Mouse (Mus musculus) liver, embryonic 14.5 days (tissue): ENCODE data around the gene Nphp4. TPM values are rescaled to one million over a fixed set of nuclear protein-coding genes. Genes with fewer than 3 reads are reported as not detected.

ENCODE experiments used
- ATAC-seq: fragments of 200-750 bp; cut with Nextera tagmentation; 2 replicates; pipeline ENCODE4 v1.8.0; 2017; ENCODE audit warnings: moderate number of reproducible peaks, mild to moderate bottlenecking, moderate library complexity; ENCODE audit not compliant: insufficient read depth
- DNase-seq, 3 experiments: peaks; one replicate each; pipeline ENCODE4 v3.0.0-alpha.2; 2012 to 2013; ENCODE audit warnings: low read depth in 3 of 3, low spot score in 3 of 3
- H3K27ac ChIP-seq: fragments of 300-500 bp; sonication (generic); 2 replicates; pipeline ENCODE4 v1.5.1; 2014; ENCODE audit warnings: moderate library complexity, mild to moderate bottlenecking, control low read depth, inconsistent platforms
- H3K27me3 ChIP-seq: fragments of 300-500 bp; sonication (generic); 2 replicates; pipeline ENCODE4 v1.6.1; 2014; ENCODE audit warnings: mild to moderate bottlenecking, low read length, moderate library complexity; ENCODE audit not compliant: control insufficient read depth, insufficient read depth
- H3K36me3 ChIP-seq: fragments of 300-500 bp; sonication (generic); replicated peaks from 2 replicates; pipeline ENCODE4 v1.6.1; 2014; ENCODE audit warnings: low read depth; ENCODE audit not compliant: control insufficient read depth, insufficient read depth
- H3K4me1 ChIP-seq, 2 experiments: fragments of 200-500 bp in 1 of 2; fragments of 300-500 bp in 1 of 2; sonication (generic) in 1 of 2; replicated peaks; 2 replicates each; pipeline ENCODE4 v1.6.1; 2012 to 2014; ENCODE audit warnings: antibody characterized with exemption in 1 of 2, inconsistent platforms in 1 of 2, low read length in 1 of 2; ENCODE audit not compliant: control insufficient read depth in 2 of 2, insufficient read depth in 2 of 2
- H3K4me2 ChIP-seq: fragments of 300-500 bp; sonication (generic); 2 replicates; pipeline ENCODE4 v1.6.1; 2014; ENCODE audit warnings: low read depth, mild to moderate bottlenecking, control low read depth, moderate library complexity
- H3K4me3 ChIP-seq, 2 experiments: fragments of 200-500 bp in 1 of 2; fragments of 300-500 bp in 1 of 2; sonication (generic) in 1 of 2; 2 replicates each; pipeline ENCODE4 v1.5.1; 2012 to 2014; ENCODE audit warnings: low read depth in 2 of 2, low read length in 2 of 2, mild to moderate bottlenecking in 2 of 2, control low read depth in 1 of 2, inconsistent platforms in 1 of 2, moderate library complexity in 1 of 2; ENCODE audit not compliant: insufficient read depth in 1 of 2
- H3K9ac ChIP-seq: fragments of 300-500 bp; sonication (generic); replicated peaks from 2 replicates; pipeline ENCODE4 v1.6.1; 2014; ENCODE audit warnings: mild to moderate bottlenecking, control low read depth, moderate library complexity
- H3K9me3 ChIP-seq: fragments of 300-500 bp; sonication (generic); 2 replicates; pipeline ENCODE4 v1.6.1; 2016; ENCODE audit warnings: low read length, mixed read lengths; ENCODE audit not compliant: control insufficient read depth
- CTCF ChIP-seq: IDR thresholded peaks from 2 replicates; pipeline ENCODE4 v1.5.1; 2016; ENCODE audit warnings: antibody characterized with exemption, low read depth, control low read depth
- EP300 ChIP-seq: IDR thresholded peaks from 2 replicates; pipeline ENCODE4 v1.6.1; 2016; ENCODE audit warnings: antibody characterized with exemption, low read depth
- WGBS: fragments of 180-500 bp; shearing (Covaris S2); extraction: QIAGEN DNeasy Blood & Tissue Kit; methylation state at CpG from one replicate; pipeline ENCODE4 v1.1.7; 2014; ENCODE audit not compliant: insufficient replicate concordance; 5-methylcytosine and 5-hydroxymethylcytosine counted together
- polyA plus RNA-seq, 2 experiments: library from polyadenylated mRNA; depleted of rRNA in 1 of 2; stranded (reverse) in 1 of 2; unstranded in 1 of 2; fragments of >200 nt; fragmentation: Nextera tagmentation in 1 of 2; extraction: Ambion mirVana in 1 of 2; gene quantifications; 2 replicates each; pipeline versions ENCODE4 v1.2.1 to v1.2.3; 2012 to 2014

The Nphp4 gene
- polyA plus RNA-seq, 2 experiments = 0.11 TPM; not detected in 1

DNA sequence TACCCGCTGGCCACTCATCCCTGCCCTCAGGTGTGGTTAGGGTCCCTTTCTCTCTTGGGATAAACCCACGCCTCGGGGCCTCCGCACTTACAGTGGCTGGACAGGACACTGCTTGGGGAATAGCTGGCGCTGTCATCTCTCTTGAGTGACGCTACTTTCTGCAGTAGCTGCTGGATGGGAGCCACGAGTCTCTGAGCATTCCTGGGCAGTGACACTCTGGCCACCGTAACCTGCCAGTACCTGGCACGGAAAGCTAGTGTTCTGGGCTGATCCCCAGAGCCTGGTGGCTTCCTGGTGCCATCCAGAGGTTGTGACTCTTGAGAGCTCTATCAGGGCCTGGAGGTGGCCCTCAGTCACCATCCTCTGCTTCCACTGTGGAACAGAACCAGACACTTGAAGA lies 13.4 kb upstream of the Nphp4 start:
- no peak overlapping the region for H3K27ac ChIP-seq
- H3K9me3 ChIP-seq = no peaks in the 10 kb centered on the region
- no peaks in the 10 kb centered on the region for H3K27me3 ChIP-seq
- H3K4me1 ChIP-seq = no peaks in the 10 kb centered on the region
- 61% methylated on average over 9 of the region's 9 CpGs for WGBS
- ATAC-seq (no peak), DNase-seq (no peak)
- no peak overlapping the region for H3K9ac ChIP-seq
- no peaks in the 10 kb centered on the region for H3K36me3 ChIP-seq
- no peak overlapping the region for H3K4me3 ChIP-seq
- TF ChIP-seq EP300 = no peak
- TF ChIP-seq CTCF = no peak
- no peak overlapping the region for H3K4me2 ChIP-seq

DNA sequence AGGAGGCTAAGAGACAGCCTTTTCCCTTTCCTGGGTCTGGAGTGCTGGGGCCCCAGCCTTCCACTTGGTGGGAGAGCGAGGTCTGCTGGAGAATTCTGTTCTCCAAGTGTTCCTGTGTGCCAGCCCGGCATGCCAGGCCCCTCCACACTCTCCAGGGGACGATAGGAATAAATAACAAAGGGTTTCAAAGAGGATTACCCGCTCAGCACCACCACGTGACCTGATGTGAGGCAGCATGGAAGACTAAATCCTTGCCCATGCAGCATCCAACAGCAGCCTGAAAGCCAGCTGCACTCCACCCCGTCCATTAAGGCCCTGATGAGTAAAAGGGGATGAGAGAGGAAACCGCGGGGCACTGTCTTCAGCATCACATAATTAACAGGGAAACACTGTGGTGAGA lies 11.4 kb upstream of the Nphp4 start:
- H3K9me3 ChIP-seq = no peaks in the 10 kb centered on the region
- no peak for DNase-seq
- 32% methylated on average over 8 of the region's 8 CpGs for WGBS

DNA sequence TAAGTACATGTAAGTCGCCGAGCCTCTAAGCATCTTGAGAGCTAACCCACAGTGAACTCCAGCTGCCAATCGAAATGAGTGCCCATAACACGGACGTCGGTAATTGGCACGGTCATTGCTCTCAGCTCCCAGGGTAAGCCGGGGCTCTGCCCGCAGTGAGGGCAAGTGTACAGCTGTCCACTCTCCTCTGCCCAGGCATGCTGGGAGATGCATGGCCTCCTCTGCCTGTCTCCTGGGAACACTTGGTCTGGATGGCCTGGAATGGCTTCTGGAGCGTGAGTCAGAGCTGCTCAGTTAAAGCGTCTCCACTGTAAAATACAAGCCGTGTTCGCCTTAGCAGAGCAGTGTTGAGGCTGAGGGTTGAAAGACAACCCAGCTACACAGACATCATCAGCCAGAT lies 9.9 kb upstream of the Nphp4 start:
- Histone ChIP-seq H3K27me3 (no peaks in the 10 kb centered on the region), H3K4me3 (no peak overlapping the region), H3K9ac (no peak overlapping the region), H3K4me1 (no peaks in the 10 kb centered on the region), H3K27ac (no peak overlapping the region), H3K36me3 (no peaks in the 10 kb centered on the region), H3K4me2 (no peak overlapping the region), H3K9me3 (no peaks in the 10 kb centered on the region)
- no peak for TF ChIP-seq EP300
- TF ChIP-seq CTCF = no peak
- ATAC-seq (no peak), DNase-seq (no peak)
- WGBS = 75% methylated on average over 13 of the region's 13 CpGs

More for the DNA sequence above, 11.4 kb upstream of the Nphp4 start:
- Histone ChIP-seq H3K27me3 (no peaks in the 10 kb centered on the region), H3K4me2 (no peak overlapping the region), H3K27ac (no peak overlapping the region), H3K4me1 (no peaks in the 10 kb centered on the region), H3K9ac (no peak overlapping the region), H3K4me3 (no peak overlapping the region), H3K36me3 (no peaks in the 10 kb centered on the region)
- ATAC-seq = no peak
- TF ChIP-seq CTCF = no peak
- TF ChIP-seq EP300 = no peak

DNA sequence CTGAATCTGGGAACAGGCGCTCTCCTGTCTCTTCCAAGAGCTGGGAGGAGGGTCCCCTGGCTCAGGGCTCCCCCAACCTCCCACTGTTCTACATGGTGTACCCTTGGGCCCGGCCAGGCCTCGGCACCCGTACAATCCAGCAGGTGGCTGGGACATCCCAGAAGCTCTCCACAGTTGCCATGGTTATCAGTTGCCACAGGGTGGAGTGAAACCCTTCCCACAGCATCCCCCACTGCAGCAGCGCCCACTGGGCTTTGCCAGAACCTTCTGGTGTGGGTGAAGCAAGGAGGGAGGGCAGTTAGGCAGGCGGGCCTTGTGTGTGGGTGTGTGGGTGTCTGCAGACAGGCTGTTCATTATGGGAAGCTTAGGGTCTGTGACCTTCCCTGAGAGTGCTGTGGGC lies 8.6 kb upstream of the Nphp4 start:
- Histone ChIP-seq H3K4me2 (no peak overlapping the region), H3K27me3 (no peaks in the 10 kb centered on the region), H3K27ac (no peak overlapping the region), H3K4me1 (no peaks in the 10 kb centered on the region), H3K36me3 (no peaks in the 10 kb centered on the region), H3K4me3 (no peak overlapping the region), H3K9me3 (no peaks in the 10 kb centered on the region), H3K9ac (no peak overlapping the region)
- ATAC-seq (no peak), DNase-seq (no peak)
- no peak for TF ChIP-seq EP300
- TF ChIP-seq CTCF = no peak
- 53% methylated on average over 6 of the region's 6 CpGs for WGBS

DNA sequence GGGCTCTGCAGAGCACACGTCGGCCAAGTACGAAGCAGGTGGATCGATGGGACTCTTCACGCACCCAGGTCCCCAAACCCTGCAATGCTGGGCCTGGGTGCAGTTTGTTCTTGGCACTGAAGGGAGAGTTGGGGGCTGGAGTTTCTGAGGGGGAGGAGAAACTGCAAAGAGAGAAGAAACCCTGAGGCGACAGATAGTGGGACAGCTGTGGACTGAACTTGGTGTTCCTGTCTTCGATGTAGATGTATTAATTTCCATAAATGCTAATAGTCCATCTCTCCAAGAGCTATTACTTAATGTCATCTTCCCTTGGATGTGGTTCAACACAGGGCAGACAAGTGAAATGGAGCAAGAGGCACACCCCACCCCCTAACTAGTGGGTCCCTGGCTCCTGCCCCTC lies 565 bp upstream of the Nphp4 start:
- ATAC-seq (no peak), DNase-seq (no peak)
- H3K4me1 ChIP-seq = no peaks in the 10 kb centered on the region
- no peaks in the 10 kb centered on the region for H3K9me3 ChIP-seq
- WGBS = 75% methylated on average over 7 of the region's 7 CpGs
- H3K4me3 ChIP-seq = no peak overlapping the region
- TF ChIP-seq EP300 = no peak
- TF ChIP-seq CTCF = no peak
- no peak overlapping the region for H3K4me2 ChIP-seq
- H3K36me3 ChIP-seq = no peaks in the 10 kb centered on the region
- no peak overlapping the region for H3K9ac ChIP-seq
- peaks cover 6% of the 10 kb centered on the region for H3K27me3 ChIP-seq
- H3K27ac ChIP-seq = no peak overlapping the region
